Mouse (Mus musculus) heart, embryonic 14.5 days (tissue): Measurements from ENCODE around the gene Slu7. TPM values are rescaled to one million over a fixed set of nuclear protein-coding genes. Genes with fewer than 3 reads are reported as not detected.

Experiments used
- ATAC-seq: fragments of 200-750 bp; cut with Nextera tagmentation; 2 replicates; pipeline ENCODE4 v1.8.0; 2017; ENCODE audit warnings: low read depth, moderate TSS enrichment; ENCODE audit not compliant: insufficient number of reproducible peaks, insufficient read depth, low FRiP score
- H3K27ac ChIP-seq, 2 experiments: fragments of 200-500 bp in 1 of 2; fragments of 300-500 bp in 1 of 2; sonication (generic) in 1 of 2; replicated peaks in 1 of 2; 2 replicates each; pipeline ENCODE4 v1.5.1; 2012 to 2014; ENCODE audit warnings: low read depth in 2 of 2, low read length in 2 of 2, control low read depth in 1 of 2, mild to moderate bottlenecking in 1 of 2, mixed read lengths in 1 of 2; ENCODE audit not compliant: control insufficient read depth in 1 of 2, insufficient read depth in 1 of 2
- H3K27me3 ChIP-seq: fragments of 300-500 bp; sonication (generic); 2 replicates; pipeline ENCODE4 v1.6.1; 2014; ENCODE audit warnings: mild to moderate bottlenecking, low read length, control low read depth; ENCODE audit not compliant: control insufficient read depth, insufficient read depth
- H3K36me3 ChIP-seq: fragments of 300-500 bp; sonication (generic); 2 replicates; pipeline ENCODE4 v1.6.1; 2014; ENCODE audit warnings: mild to moderate bottlenecking, control low read depth, low read length, mixed read lengths; ENCODE audit not compliant: control insufficient read depth, insufficient read depth
- H3K4me1 ChIP-seq, 2 experiments: fragments of 200-500 bp in 1 of 2; fragments of 300-500 bp in 1 of 2; sonication (generic) in 1 of 2; 2 replicates each; pipeline ENCODE4 v1.6.1; 2012 to 2014; ENCODE audit warnings: low read length in 2 of 2, control low read depth in 1 of 2, mixed read lengths in 1 of 2; ENCODE audit not compliant: control insufficient read depth in 2 of 2, insufficient read depth in 2 of 2
- H3K4me2 ChIP-seq: fragments of 300-500 bp; sonication (generic); 2 replicates; pipeline ENCODE4 v1.6.1; 2014; ENCODE audit warnings: mild to moderate bottlenecking, low read length
- H3K4me3 ChIP-seq, 2 experiments: fragments of 200-500 bp in 1 of 2; fragments of 300-500 bp in 1 of 2; sonication (generic) in 1 of 2; 2 replicates each; pipeline ENCODE4 v1.5.1; 2012 to 2014; ENCODE audit warnings: low read length in 2 of 2, mild to moderate bottlenecking in 2 of 2, control low read depth in 1 of 2, low read depth in 1 of 2, moderate library complexity in 1 of 2; ENCODE audit not compliant: control insufficient read depth in 1 of 2, insufficient read depth in 1 of 2
- H3K9ac ChIP-seq: fragments of 300-500 bp; sonication (generic); 2 replicates; pipeline ENCODE4 v1.6.1; 2014; ENCODE audit warnings: mild to moderate bottlenecking, low read length
- H3K9me3 ChIP-seq: fragments of 300-500 bp; sonication (generic); 2 replicates; pipeline ENCODE4 v1.6.1; 2016; ENCODE audit warnings: low read length, control low read depth; ENCODE audit not compliant: control insufficient read depth
- WGBS: fragments of 180-500 bp; shearing (Covaris S2); extraction: QIAGEN DNeasy Blood & Tissue Kit; methylation state at CpG from one replicate; pipeline ENCODE4 v1.1.7; 2014; 5-methylcytosine and 5-hydroxymethylcytosine counted together
- polyA plus RNA-seq: library from polyadenylated mRNA; unstranded; fragments of >200 nt; fragmentation: Nextera tagmentation; extraction: Ambion mirVana; gene quantifications from 2 replicates; pipeline ENCODE4 v1.2.1, GENCODE M21; 2014

The Slu7 gene
- polyA plus RNA-seq, 1 experiment from 2014 or later, result 37.0 TPM

GRCm38 (mm10) chr11:43485855-43486254 is 52.3 kb downstream of the Slu7 start:
- H3K9me3 ChIP-seq, result no peaks in the 10 kb centered on the region
- peaks cover 15 to 32% of the 10 kb centered on the region in 2 experiments for H3K4me1 ChIP-seq
- H3K4me2 ChIP-seq, result no peak overlapping the region
- H3K36me3 ChIP-seq, result no peaks in the 10 kb centered on the region
- H3K27ac ChIP-seq, result no peak overlapping the region
- H3K4me3 ChIP-seq, result no peak overlapping the region
- 84% methylated on average over 9 of the region's 9 CpGs for WGBS
- no peaks in the 10 kb centered on the region for H3K27me3 ChIP-seq
- ATAC-seq, result no peak
- H3K9ac ChIP-seq, result no peak overlapping the region

DNA sequence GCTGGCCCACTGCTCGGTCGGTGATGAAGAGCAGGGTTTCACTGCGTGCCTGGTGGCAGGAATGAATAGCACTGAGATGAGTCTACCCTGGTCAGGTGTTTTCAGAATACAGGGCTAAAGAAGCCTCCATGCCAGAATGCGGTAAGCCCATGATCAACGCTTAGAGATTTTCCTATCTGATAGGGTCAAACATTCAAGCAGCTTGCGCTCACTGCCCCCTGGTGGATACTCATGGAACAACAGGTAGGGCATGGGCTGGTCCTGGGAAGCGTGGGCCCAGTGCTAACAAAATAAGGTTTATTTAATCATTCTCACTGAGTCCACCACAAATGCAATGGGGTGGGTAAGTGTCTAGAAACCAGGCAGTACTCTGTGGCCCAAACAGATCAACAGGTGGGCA is 59.1 kb downstream of the Slu7 start:
- Histone ChIP-seq H3K9me3 (no peaks in the 10 kb centered on the region), H3K4me2 (no peak overlapping the region), H3K4me1 (peaks cover 4 to 6% of the 10 kb centered on the region in 2 experiments; a peak in 2 of 4 replicates), H3K27me3 (no peaks in the 10 kb centered on the region), H3K27ac (no peak overlapping the region), H3K9ac (no peak overlapping the region), H3K4me3 (no peak overlapping the region), H3K36me3 (no peaks in the 10 kb centered on the region)
- no peak for ATAC-seq
- 27% methylated on average over 7 of the region's 7 CpGs for WGBS

GRCm38 (mm10) chr11:43493815-43494409 is 60.4 kb downstream of the Slu7 start:
- H3K4me1 ChIP-seq, result peaks cover 4 to 6% of the 10 kb centered on the region in 2 experiments; a peak in 2 of 4 replicates
- H3K9ac ChIP-seq, result no peak overlapping the region
- WGBS, result 24% methylated on average over 6 of the region's 6 CpGs
- no peaks in the 10 kb centered on the region for H3K9me3 ChIP-seq
- no peak overlapping the region for H3K4me3 ChIP-seq
- peak; percentile 48; the same call in 1 of the 2 replicates for ATAC-seq
- no peaks in the 10 kb centered on the region for H3K36me3 ChIP-seq
- H3K4me2 ChIP-seq, result no peak overlapping the region
- no peak overlapping the region for H3K27ac ChIP-seq
- no peaks in the 10 kb centered on the region for H3K27me3 ChIP-seq

GRCm38 (mm10) chr11:43495037-43495436 is 61.5 kb downstream of the Slu7 start:
- 44% methylated on average over 8 of the region's 8 CpGs for WGBS
- ATAC-seq, result no peak
- no peak overlapping the region for H3K9ac ChIP-seq

DNA sequence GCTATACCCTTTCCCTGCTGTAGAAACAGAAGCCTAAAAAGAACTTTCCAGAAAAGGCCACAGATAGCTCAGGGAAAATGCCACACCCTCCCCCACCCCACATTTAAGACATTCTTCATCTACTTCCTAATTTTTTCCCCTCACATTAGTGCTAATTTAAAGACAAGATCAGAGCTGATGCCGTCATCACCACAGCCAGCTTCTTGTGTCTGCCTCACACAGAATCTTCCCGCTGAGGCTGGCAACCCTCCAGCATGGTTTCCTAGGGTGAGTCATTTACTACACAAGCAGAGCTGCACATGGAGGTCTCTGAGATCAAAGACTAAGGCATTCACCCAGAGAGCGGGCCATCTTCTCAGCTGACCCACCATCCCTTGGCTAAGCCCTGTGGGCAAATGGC is 62.0 kb downstream of the Slu7 start:
- no peak for ATAC-seq
- H3K4me1 ChIP-seq, result peaks cover 4 to 6% of the 10 kb centered on the region in 2 experiments; a peak in 2 of 4 replicates
- no peaks in the 10 kb centered on the region for H3K36me3 ChIP-seq
- no peaks in the 10 kb centered on the region for H3K27me3 ChIP-seq
- no peak overlapping the region for H3K9ac ChIP-seq
- H3K4me2 ChIP-seq, result no peak overlapping the region
- no peak overlapping the region for H3K4me3 ChIP-seq
- H3K9me3 ChIP-seq, result no peaks in the 10 kb centered on the region
- WGBS, result 20% methylated on average over 3 of the region's 3 CpGs
- H3K27ac ChIP-seq, result no peak overlapping the region

More at GRCm38 (mm10) chr11:43495037-43495436, 61.5 kb downstream of the Slu7 start:
- Histone ChIP-seq H3K9me3 (no peaks in the 10 kb centered on the region), H3K36me3 (no peaks in the 10 kb centered on the region), H3K27ac (no peak overlapping the region), H3K4me1 (peaks cover 4 to 6% of the 10 kb centered on the region in 2 experiments; a peak in 2 of 4 replicates), H3K27me3 (no peaks in the 10 kb centered on the region), H3K4me2 (no peak overlapping the region), H3K4me3 (no peak overlapping the region)

Other genes starting within 250 kb of the Slu7 start
- 124 and 132 TPM in 2 replicates for gene Pttg1, start 7.5 kb upstream of the Slu7 start, polyA plus RNA-seq
- 4.7 and 5.3 TPM in 2 replicates for gene C1qtnf2, start 40.5 kb downstream of the Slu7 start, polyA plus RNA-seq
- 20.3 and 21.1 TPM in 2 replicates for gene Ccnjl, start 95.0 kb downstream of the Slu7 start, polyA plus RNA-seq
- 5.3 and 5.7 TPM in 2 replicates for gene 4933415A04Rik, start 153.3 kb downstream of the Slu7 start, polyA plus RNA-seq
- gene Fabp6, start 167.8 kb downstream of the Slu7 start, polyA plus RNA-seq, result not detected in 2 replicates
- gene Pwwp2a, start 248.3 kb downstream of the Slu7 start, polyA plus RNA-seq, result 32.4 and 34.6 TPM in 2 replicates